Mouse (Mus musculus) liver, adult 2 months (tissue): ENCODE measurements at regions not wholly inside any gene's neighbourhood (a gene's known extent, or its start where the extent isn't known, plus 50 kb on each side); places are given as distances from the start of the nearest gene placed in this dataset.

Experiments used
- CTCF ChIP-seq: fragments of 200-500 bp; IDR thresholded peaks from 2 replicates; pipeline ENCODE4 v1.5.1; 2011; ENCODE audit warnings: low read depth, low read length, control low read depth
- POLR2A ChIP-seq: fragments of 200-500 bp; IDR thresholded peaks from 2 replicates; pipeline ENCODE4 v1.6.1; 2011; ENCODE audit warnings: low read length, control low read depth; ENCODE audit not compliant: insufficient read depth; ENCODE audit errors: extremely low read depth

- TF ChIP-seq CTCF = no peak
- no peak for TF ChIP-seq POLR2A
Measured at GRCm38 (mm10) chr12:65712304-65712703, 487.0 kb downstream of the Wdr20rt start.
